Mouse (Mus musculus) layer of hippocampus, adult 2 months (tissue): Measurements from ENCODE around the gene Fbxl20. TPM values are rescaled to one million over a fixed set of nuclear protein-coding genes. Genes with fewer than 3 reads are reported as not detected.
A peak's percentile ranks its signal among the peaks of the same experiment; 100 is the strongest.

Source experiments
- DNase-seq, 2 experiments: peaks; one replicate each; pipeline ENCODE4 v3.0.0; 2022; ENCODE audit warnings: low spot score in 2 of 2
- H3K27ac ChIP-seq: fragments of 200-600 bp; 2 replicates; pipeline ENCODE4 v1.8.1; 2022
- H3K4me3 ChIP-seq: fragments of 200-600 bp; 2 replicates; pipeline ENCODE4 v1.8.1; 2022; ENCODE audit warnings: mild to moderate bottlenecking
- CTCF ChIP-seq: fragments of 200-600 bp; conservative IDR thresholded peaks from 2 replicates; pipeline ENCODE4 v1.8.1; 2022; ENCODE audit warnings: antibody characterized with exemption, mild to moderate bottlenecking, moderate library complexity
- total RNA-seq, 2 experiments: library from RNA; stranded (reverse); gene quantifications; 2 replicates each; pipeline ENCODE4 v1.2.3; 2021

The Fbxl20 gene
- total RNA-seq, 2 experiments from 2014 or later: 33.7 to 34.2 TPM

DNA sequence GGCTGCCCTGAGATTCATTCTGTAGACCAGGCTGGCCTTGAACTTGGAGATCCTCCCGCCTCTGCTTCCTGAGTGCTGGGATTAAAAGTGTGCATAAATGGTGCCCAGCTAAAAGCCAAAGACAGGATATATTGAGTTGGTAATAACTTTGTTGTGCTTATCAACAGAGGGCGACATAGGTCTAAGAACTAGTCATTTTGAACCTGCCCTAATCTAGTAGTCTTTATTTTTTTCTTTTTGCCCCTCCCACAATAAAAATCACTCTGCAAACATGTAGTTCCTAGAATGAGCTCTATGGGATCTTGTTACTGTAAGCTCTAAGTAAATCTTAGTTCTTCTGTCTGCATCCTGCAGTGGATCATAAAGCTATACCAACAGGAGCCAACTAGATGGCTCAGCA is 7.7 kb downstream of the Fbxl20 start:
- no peak for TF ChIP-seq CTCF
- Histone ChIP-seq H3K27ac (no peak overlapping the region), H3K4me3 (no peak overlapping the region)
- DNase-seq: no peak

GRCm38 (mm10) chr11:98138894-98139293 is 11.3 kb downstream of the Fbxl20 start:
- no peak for TF ChIP-seq CTCF
- Histone ChIP-seq H3K27ac (no peak overlapping the region), H3K4me3 (no peak overlapping the region)
- no peak for DNase-seq

GRCm38 (mm10) chr11:98137836-98138235 is 12.4 kb downstream of the Fbxl20 start:
- no peak overlapping the region for H3K4me3 ChIP-seq
- TF ChIP-seq CTCF: no peak
- H3K27ac ChIP-seq: no peak overlapping the region
- DNase-seq: no peak

- H3K4me3 ChIP-seq: no peak overlapping the region
- no peak overlapping the region for H3K27ac ChIP-seq
- DNase-seq: no peak
- no peak for TF ChIP-seq CTCF
Observed at GRCm38 (mm10) chr11:98134951-98135350, 15.3 kb downstream of the Fbxl20 start.

DNA sequence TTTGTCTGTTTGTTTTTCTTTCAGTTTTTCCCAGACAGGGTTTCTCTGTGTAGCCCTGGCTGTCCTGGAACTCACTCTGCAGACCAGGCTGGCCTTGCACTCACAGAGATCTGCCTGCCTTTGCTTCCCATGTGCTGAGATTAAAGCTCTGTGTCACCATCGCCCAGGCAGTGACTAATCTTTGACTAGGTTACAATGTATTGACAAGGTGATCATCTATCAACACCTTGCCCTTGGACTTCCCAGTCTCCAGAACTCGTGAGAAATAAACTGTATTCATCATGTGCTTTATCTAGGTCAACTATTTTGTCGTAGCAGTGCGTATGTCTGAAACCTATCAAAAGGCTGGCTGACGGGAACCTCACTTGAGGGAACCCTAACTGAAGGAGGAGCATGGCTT is 26.8 kb downstream of the Fbxl20 start:
- H3K4me3 ChIP-seq: no peak overlapping the region

DNA sequence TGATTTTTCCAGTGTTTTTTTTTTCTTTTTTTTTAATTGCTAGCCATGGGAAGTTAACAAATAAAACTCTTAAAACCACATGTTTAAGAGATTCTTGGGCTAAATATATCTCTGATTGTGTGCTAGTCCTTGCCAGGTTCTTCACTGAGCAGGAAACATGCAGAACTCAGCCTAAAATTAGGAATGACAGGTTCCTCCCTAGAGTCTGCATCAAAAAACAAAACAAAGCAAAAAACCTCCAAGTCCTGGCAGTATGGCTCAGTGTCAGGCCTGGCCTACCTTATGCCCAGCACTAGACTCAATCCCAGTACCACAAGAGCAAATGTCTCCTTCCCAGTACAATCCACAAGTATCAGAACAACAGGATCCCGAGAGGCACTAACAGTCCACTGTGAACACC is 35.8 kb downstream of the Fbxl20 start:
- no peak overlapping the region for H3K27ac ChIP-seq
- H3K4me3 ChIP-seq: no peak overlapping the region
- no peak for DNase-seq
- no peak for TF ChIP-seq CTCF

More for the DNA sequence above, 26.8 kb downstream of the Fbxl20 start:
- DNase-seq: no peak
- H3K27ac ChIP-seq: no peak overlapping the region
- no peak for TF ChIP-seq CTCF

- no peak overlapping the region for H3K4me3 ChIP-seq
- DNase-seq: no peak
- no peak for TF ChIP-seq CTCF
- H3K27ac ChIP-seq: no peak overlapping the region
Observed at GRCm38 (mm10) chr11:98113504-98113903, 36.7 kb downstream of the Fbxl20 start.

DNA sequence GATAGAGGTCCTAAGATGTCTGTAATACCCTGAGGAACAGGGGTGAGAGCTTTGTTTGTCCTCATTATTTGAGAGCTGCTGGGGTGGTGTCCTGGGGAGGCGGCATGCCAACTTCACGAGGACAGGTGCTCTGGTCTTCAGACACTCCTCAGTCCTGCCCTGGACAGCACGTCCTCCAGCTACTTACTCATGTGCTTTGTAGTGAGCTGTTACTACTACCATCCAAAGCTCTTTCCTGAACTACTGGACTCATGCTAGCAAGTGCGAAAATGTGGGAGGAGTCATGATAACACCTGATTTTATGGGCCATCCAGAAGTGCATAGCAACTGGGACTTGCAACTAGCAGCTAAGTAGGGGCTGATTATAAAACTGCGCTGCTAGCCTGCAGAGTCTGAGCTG is 40.5 kb downstream of the Fbxl20 start:
- Histone ChIP-seq H3K27ac (no peak overlapping the region), H3K4me3 (no peak overlapping the region)
- TF ChIP-seq CTCF: no peak
- DNase-seq: no peak

GRCm38 (mm10) chr11:98101332-98101731 is 48.9 kb downstream of the Fbxl20 start:
- Histone ChIP-seq H3K27ac (no peak overlapping the region), H3K4me3 (no peak overlapping the region)
- DNase-seq: no peak
- no peak for TF ChIP-seq CTCF

GRCm38 (mm10) chr11:98090583-98090982 is 59.6 kb downstream of the Fbxl20 start:
- H3K4me3 ChIP-seq: no peak overlapping the region
- no peak overlapping the region for H3K27ac ChIP-seq
- TF ChIP-seq CTCF: no peak
- no peak for DNase-seq

GRCm38 (mm10) chr11:98088224-98088623 is 62.0 kb downstream of the Fbxl20 start:
- DNase-seq: no peak
- TF ChIP-seq CTCF: no peak
- H3K4me3 ChIP-seq: no peak overlapping the region
- no peak overlapping the region for H3K27ac ChIP-seq

DNA sequence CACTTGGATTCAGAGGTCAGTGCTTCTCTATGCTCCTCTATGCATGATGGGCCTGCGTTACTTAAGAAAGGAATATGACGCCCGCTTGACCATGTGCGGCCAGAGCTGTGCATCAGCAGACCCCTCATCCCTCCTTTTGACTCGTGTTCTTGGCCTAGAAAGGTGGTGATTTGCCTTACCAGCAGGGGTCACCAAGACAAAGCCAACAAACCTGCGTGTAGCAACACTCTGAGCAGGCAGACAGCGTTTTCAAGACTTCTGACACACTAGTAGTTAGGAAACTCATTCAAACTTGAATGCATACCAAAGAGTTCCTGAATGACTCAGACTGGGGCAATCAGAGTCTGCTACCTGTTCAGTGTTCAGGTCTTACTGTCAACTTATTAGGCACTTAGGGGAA is 63.6 kb downstream of the Fbxl20 start:
- Histone ChIP-seq H3K4me3 (no peak overlapping the region), H3K27ac (0 out of 2 replicates have a peak overlapping the region, but pooled peaks have one; percentile 14)
- DNase-seq: no peak
- 0 out of 2 replicates have a peak, but pooled peaks have one; percentile 28 for TF ChIP-seq CTCF

GRCm38 (mm10) chr11:98086141-98086540 is 64.1 kb downstream of the Fbxl20 start:
- TF ChIP-seq CTCF: no peak
- DNase-seq: peak; percentile 40 to 62
- no peak overlapping the region for H3K4me3 ChIP-seq
- H3K27ac ChIP-seq: 0 out of 2 replicates have a peak overlapping the region, but pooled peaks have one; percentile 14

- Histone ChIP-seq H3K4me3 (no peak overlapping the region), H3K27ac (no peak overlapping the region)
- no peak for TF ChIP-seq CTCF
- no peak for DNase-seq
Observed at GRCm38 (mm10) chr11:98082745-98083144, 67.5 kb downstream of the Fbxl20 start.

GRCm38 (mm10) chr11:98080450-98080849 is 69.8 kb downstream of the Fbxl20 start:
- no peak for TF ChIP-seq CTCF
- DNase-seq: no peak
- H3K27ac ChIP-seq: no peak overlapping the region
- no peak overlapping the region for H3K4me3 ChIP-seq
